Mouse (Mus musculus) forebrain, embryonic 16.5 days (tissue): ENCODE measurements around the gene Kdm4d. TPM values are rescaled to one million over a fixed set of nuclear protein-coding genes. Genes with fewer than 3 reads are reported as not detected.

Source experiments
- ATAC-seq: fragments of 200-750 bp; cut with Nextera tagmentation; 2 replicates; pipeline ENCODE4 v1.8.0; 2017; ENCODE audit warnings: mild to moderate bottlenecking, moderate library complexity
- H3K27ac ChIP-seq: fragments of 300-500 bp; sonication (generic); 2 replicates; pipeline ENCODE4 v1.5.1; 2014; ENCODE audit warnings: low read length, control low read depth
- H3K27me3 ChIP-seq: fragments of 300-500 bp; sonication (generic); replicated peaks from 2 replicates; pipeline ENCODE4 v1.6.1; 2014; ENCODE audit warnings: low read length; ENCODE audit not compliant: control insufficient read depth, insufficient read depth
- H3K36me3 ChIP-seq: fragments of 300-500 bp; sonication (generic); 2 replicates; pipeline ENCODE4 v1.6.1; 2014; ENCODE audit not compliant: control insufficient read depth, insufficient read depth
- H3K4me1 ChIP-seq: fragments of 300-500 bp; sonication (generic); replicated peaks from 2 replicates; pipeline ENCODE4 v1.6.1; 2014; ENCODE audit warnings: low read length; ENCODE audit not compliant: control insufficient read depth, insufficient read depth
- H3K4me2 ChIP-seq: fragments of 300-500 bp; sonication (generic); 2 replicates; pipeline ENCODE4 v1.6.1; 2014; ENCODE audit warnings: mild to moderate bottlenecking, low read length, control low read depth
- H3K4me3 ChIP-seq: fragments of 300-500 bp; sonication (generic); replicated peaks from 2 replicates; pipeline ENCODE4 v1.5.1; 2014; ENCODE audit warnings: mild to moderate bottlenecking, low read length, control low read depth
- H3K9ac ChIP-seq: fragments of 300-500 bp; sonication (generic); replicated peaks from 2 replicates; pipeline ENCODE4 v1.6.1; 2014; ENCODE audit warnings: low read depth, low read length, control low read depth
- H3K9me3 ChIP-seq: fragments of 300-500 bp; sonication (generic); 2 replicates; pipeline ENCODE4 v1.6.1; 2016; ENCODE audit warnings: low read length; ENCODE audit not compliant: control insufficient read depth
- WGBS: fragments of 180-500 bp; shearing (Covaris S2); extraction: QIAGEN DNeasy Blood & Tissue Kit; methylation state at CpG from one replicate; pipeline ENCODE4 v1.1.7; 2014; 5-methylcytosine and 5-hydroxymethylcytosine counted together
- polyA plus RNA-seq: library from polyadenylated mRNA; unstranded; fragments of >200 nt; fragmentation: Nextera tagmentation; extraction: Ambion mirVana; gene quantifications from 2 replicates; pipeline ENCODE4 v1.2.1, GENCODE M21; 2015

Kdm4d gene
- 0.25 and 0.34 TPM in 2 replicates for polyA plus RNA-seq

- H3K27me3 ChIP-seq, result no peaks in the 10 kb centered on the region
- H3K9me3 ChIP-seq, result no peaks in the 10 kb centered on the region
- peaks cover 20% of the 10 kb centered on the region for H3K36me3 ChIP-seq
- peak within 1 kb of the TSS; percentile 91 for H3K4me2 ChIP-seq
- WGBS, result under 1% methylated on average over 59 of the region's 59 CpGs
- ATAC-seq, result peak; percentile 99
- peak within 1 kb of the TSS; percentile 80 for H3K9ac ChIP-seq
- peak within 1 kb of the TSS; percentile 69 for H3K27ac ChIP-seq
- peaks cover 13% of the 10 kb centered on the region for H3K4me1 ChIP-seq
- peak within 1 kb of the TSS; percentile 85 for H3K4me3 ChIP-seq
These were observed at the start of gene Kdm4d, which contains the start of gene Cwc15 for GRCm38 (mm10) chr9:14500023-14500915. Gene Kdm4d (minus strand): TSS chr9:14500482. Gene Cwc15 (plus strand): TSS chr9:14500617.

- Histone ChIP-seq H3K27ac (no peak overlapping the region), H3K27me3 (no peaks in the 10 kb centered on the region), H3K9ac (no peak overlapping the region), H3K36me3 (peaks cover 27% of the 10 kb centered on the region), H3K9me3 (no peaks in the 10 kb centered on the region), H3K4me2 (no peak overlapping the region), H3K4me3 (no peak overlapping the region), H3K4me1 (no peaks in the 10 kb centered on the region)
- 92% methylated on average over 11 of the region's 11 CpGs for WGBS
- ATAC-seq, result no peak
These were observed 48.1 kb upstream of the Kdm4d start for GRCm38 (mm10) chr9:14548366-14548761.

GRCm38 (mm10) chr9:14547584-14548365 lies 47.5 kb upstream of the Kdm4d start:
- Histone ChIP-seq H3K4me2 (no peak overlapping the region), H3K4me1 (no peaks in the 10 kb centered on the region), H3K9ac (no peak overlapping the region), H3K27ac (no peak overlapping the region), H3K36me3 (peaks cover 27% of the 10 kb centered on the region), H3K27me3 (no peaks in the 10 kb centered on the region), H3K9me3 (no peaks in the 10 kb centered on the region), H3K4me3 (no peak overlapping the region)
- 81% methylated on average over 12 of the region's 12 CpGs for WGBS
- no peak for ATAC-seq

GRCm38 (mm10) chr9:14544034-14544757 lies 43.9 kb upstream of the Kdm4d start:
- Histone ChIP-seq H3K9me3 (no peaks in the 10 kb centered on the region), H3K27ac (no peak overlapping the region), H3K4me3 (no peak overlapping the region), H3K9ac (no peak overlapping the region), H3K4me2 (no peak overlapping the region), H3K36me3 (peaks cover 22% of the 10 kb centered on the region; the same call in 1 of the 2 replicates), H3K4me1 (no peaks in the 10 kb centered on the region), H3K27me3 (no peaks in the 10 kb centered on the region)
- 64% methylated on average over 9 of the region's 9 CpGs for WGBS
- no peak for ATAC-seq

- Histone ChIP-seq H3K9ac (no peak overlapping the region), H3K4me3 (no peak overlapping the region), H3K27ac (no peak overlapping the region), H3K9me3 (no peaks in the 10 kb centered on the region), H3K27me3 (no peaks in the 10 kb centered on the region), H3K4me2 (no peak overlapping the region), H3K4me1 (no peaks in the 10 kb centered on the region; the same call in 1 of the 2 replicates), H3K36me3 (peaks cover 4% of the 10 kb centered on the region)
- WGBS, result 82% methylated on average over 9 of the region's 9 CpGs
- no peak for ATAC-seq
These were observed 34.7 kb upstream of the Kdm4d start for GRCm38 (mm10) chr9:14534833-14535456.

- Histone ChIP-seq H3K9ac (no peak overlapping the region), H3K27me3 (no peaks in the 10 kb centered on the region), H3K36me3 (no peaks in the 10 kb centered on the region; the same call in 1 of the 2 replicates), H3K4me3 (no peak overlapping the region), H3K9me3 (no peaks in the 10 kb centered on the region), H3K4me2 (no peak overlapping the region), H3K27ac (no peak overlapping the region), H3K4me1 (no peaks in the 10 kb centered on the region; the same call in 1 of the 2 replicates)
- no peak for ATAC-seq
- WGBS, result 90% methylated on average over 2 of the region's 2 CpGs
These were observed 33.4 kb upstream of the Kdm4d start for GRCm38 (mm10) chr9:14533659-14534058.

- Histone ChIP-seq H3K9ac (no peak overlapping the region), H3K9me3 (no peaks in the 10 kb centered on the region), H3K27me3 (no peaks in the 10 kb centered on the region), H3K27ac (no peak overlapping the region), H3K4me1 (no peaks in the 10 kb centered on the region; the same call in 1 of the 2 replicates), H3K4me2 (no peak overlapping the region), H3K36me3 (no peaks in the 10 kb centered on the region), H3K4me3 (no peak overlapping the region)
- peak; percentile 65 for ATAC-seq
- 35% methylated on average over 3 of the region's 3 CpGs for WGBS
These were observed 32.0 kb upstream of the Kdm4d start for GRCm38 (mm10) chr9:14532283-14532682.

GRCm38 (mm10) chr9:14530004-14530403 lies 29.7 kb upstream of the Kdm4d start:
- Histone ChIP-seq H3K4me2 (no peak overlapping the region), H3K27ac (no peak overlapping the region), H3K4me1 (no peaks in the 10 kb centered on the region; the same call in 1 of the 2 replicates), H3K4me3 (no peak overlapping the region), H3K27me3 (no peaks in the 10 kb centered on the region), H3K36me3 (no peaks in the 10 kb centered on the region), H3K9ac (no peak overlapping the region), H3K9me3 (no peaks in the 10 kb centered on the region)
- ATAC-seq, result no peak
- 80% methylated on average over 5 of the region's 5 CpGs for WGBS
